Mouse (Mus musculus) gastrocnemius, postnatal 4 days (tissue): Measurements from ENCODE around the gene Cpne2. TPM values are rescaled to one million over a fixed set of nuclear protein-coding genes. Genes with fewer than 3 reads are reported as not detected.

Experiments used
- DNase-seq, 2 experiments: peaks; one replicate each; pipeline ENCODE4 v3.0.0; 2021 to 2022; ENCODE audit warnings: low spot score in 2 of 2, mixed read lengths in 2 of 2
- long read RNA-seq, 2 experiments: library from polyadenylated mRNA; stranded (forward); transcript quantifications; one replicate each; pipeline ENCODE4 v2.0.0; 2021
- total RNA-seq, 2 experiments: library from RNA; stranded (reverse); gene quantifications; 2 replicates each; pipeline ENCODE4 v1.2.3; 2021

Cpne2 gene
- total RNA-seq: 10 to 100 TPM; 20.1 to 27.0 TPM
- long read RNA-seq, experiment 1, transcript Cpne2-201 (16 exons, 2,342 nt): major isoform, 15 of 17 reads
- long read RNA-seq, experiment 1, partial matches to known transcripts: 0 of 17 reads
- long read RNA-seq, experiment 1, other reads (novel, unspliced or antisense): 2 of 17 reads
- long read RNA-seq, experiment 2, transcript Cpne2-201 (16 exons, 2,342 nt): major isoform, 23 of 33 reads
- long read RNA-seq, experiment 2, partial matches to known transcripts: 5 of 33 reads
- long read RNA-seq, experiment 2, other reads (novel, unspliced or antisense): 5 of 33 reads

DNA sequence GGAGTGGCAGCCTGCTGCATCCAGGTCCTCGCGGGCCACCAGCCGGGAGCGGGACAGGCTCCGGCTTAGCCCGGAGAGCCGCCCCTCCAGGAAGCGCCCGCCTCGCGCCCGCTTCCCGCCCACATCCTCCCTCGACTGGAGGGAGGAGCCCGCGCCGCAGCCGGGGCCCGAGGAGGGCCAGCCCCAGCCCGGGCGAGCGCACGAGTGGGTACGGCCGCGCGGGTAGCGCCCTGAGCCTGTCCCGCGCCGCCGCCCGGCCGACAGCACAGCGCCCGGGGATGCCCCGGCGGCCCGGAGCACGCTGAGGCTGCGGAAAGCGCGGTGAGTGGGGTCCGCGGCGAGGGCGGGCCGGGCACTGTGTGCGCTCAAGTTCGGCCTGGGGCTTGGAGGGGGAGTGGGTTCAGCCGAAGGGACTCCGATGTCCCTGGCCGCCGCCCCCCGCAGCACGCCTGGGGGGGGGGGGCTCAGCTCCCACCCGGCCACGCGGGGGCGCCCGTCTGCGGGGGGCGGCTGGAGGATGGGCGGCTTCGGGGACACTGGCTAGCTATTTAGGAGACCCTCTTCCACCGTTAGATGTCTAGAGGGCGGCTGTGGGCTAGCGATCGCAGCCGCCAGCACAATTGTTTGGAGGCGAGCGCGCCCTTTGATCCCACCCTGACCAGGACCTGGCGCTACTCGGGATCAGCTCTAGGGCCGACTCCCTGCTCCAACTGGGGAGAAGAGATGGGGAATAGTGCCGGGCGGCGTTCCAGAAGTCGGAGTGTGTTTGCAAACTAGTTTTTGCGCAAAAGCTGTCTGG lies at the start of gene Cpne2:
Gene Cpne2 (plus strand): TSS at position 118 of the 799 bp plus-strand sequence.
- DNase-seq: peak; percentile 58 to 72

- DNase-seq: peak in 1 of 2 experiments; percentile 9
Measured at GRCm38 (mm10) chr8:94485288-94485687, 47.5 kb upstream of the Cpne2 start.

DNA sequence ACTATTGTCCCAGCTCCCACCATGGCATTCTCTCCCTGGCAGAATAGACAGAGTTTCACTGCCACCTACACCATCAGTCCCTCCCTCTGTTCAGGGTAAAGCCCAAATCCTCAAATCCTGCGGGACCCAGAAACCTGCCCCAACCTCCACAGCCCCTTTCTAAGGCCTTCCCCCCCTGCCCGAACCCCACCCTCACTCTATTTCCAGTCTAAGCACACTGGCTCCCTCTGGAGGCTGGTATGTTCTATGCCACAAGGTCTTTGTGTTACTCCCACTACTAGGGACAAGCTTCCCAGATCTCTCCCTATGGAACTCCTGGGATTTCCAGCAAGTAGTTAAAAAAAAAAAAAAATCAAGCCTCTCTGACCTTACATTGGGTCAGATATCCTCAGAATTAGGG lies 46.9 kb upstream of the Cpne2 start:
- peak; percentile 17 to 43 for DNase-seq

DNA sequence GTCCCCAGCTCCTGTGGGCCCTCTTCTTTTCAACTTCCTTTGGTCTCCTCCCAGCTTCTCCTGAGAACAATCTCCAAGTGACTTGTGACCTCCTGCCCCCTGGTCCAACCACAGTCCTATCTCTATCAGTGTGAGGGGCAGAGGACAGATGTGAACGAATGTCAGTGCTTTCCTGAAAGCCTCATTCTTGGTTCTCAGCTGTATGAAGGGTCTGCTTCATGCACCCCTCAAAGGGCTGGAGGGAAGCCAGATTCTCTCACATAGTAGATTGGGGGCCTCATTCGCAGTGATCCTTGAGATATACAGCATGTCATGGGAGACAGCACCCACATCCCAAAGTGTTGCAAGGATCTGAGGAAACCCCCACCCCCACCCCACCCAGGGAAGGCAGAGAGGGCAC lies 44.8 kb upstream of the Cpne2 start:
- DNase-seq: no peak

DNA sequence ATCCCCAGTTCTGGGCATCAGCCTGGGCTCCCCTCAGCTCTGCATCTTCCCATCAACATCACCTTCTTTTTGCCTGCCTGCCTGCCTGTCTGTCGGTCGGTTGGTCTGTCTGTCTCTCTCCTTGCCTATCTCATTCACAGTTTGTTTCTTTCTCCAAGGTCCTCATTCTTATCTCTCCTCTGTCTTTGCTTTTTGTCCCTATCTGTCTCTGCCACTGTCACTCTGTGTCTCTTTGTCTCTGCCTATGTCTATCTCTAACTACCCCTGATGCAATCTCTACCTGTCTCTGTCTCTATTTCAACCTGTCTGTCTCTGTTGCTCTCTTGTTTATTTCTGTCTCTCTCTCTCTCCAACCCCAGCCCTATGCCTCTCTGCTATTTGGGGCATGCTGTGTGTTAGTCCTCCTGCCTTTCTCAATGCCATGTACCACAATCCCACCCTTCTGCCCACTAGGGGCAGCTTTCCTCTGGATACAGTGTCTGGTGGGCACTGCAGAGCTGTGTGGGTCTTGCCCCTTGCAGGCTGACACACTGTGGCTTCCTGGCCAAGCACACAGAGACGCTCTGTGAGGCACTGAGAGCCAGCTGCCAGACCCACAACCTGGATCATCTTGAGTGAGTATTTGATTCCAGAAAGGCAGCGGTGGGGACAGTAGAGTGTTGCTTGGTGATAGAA lies 42.8 kb upstream of the Cpne2 start:
- DNase-seq: no peak

DNA sequence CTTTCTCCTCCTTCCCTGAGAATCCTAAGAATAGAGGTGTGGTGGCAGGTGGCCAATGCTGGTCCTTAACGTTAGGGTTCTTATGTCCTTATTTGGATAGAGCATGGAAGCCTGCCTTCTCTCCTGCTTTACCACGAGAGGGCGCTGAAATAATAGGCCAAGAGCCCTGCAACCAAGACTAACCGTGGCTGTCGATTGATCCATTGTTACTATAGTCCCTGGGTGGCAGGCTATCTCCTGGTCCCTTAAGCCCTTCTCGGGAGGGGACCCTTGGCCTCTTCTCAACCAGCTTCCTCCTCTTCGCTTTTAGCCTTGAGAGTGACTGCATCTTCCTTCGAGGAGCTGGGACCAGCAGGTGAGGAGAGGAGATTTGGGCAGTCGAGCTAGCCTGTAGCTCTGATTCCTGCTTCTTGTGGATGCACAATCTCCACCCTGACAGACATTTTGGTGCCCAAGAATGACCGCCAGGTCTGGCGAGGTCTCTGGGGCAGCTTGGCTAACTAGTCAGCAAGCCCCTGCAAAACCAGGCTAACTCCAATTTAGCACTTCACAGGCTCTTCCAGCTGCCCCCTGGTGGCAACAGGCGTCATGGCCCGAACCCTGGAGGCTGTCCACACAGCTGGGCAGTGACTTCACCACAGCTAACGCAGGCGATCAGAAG lies 40.6 kb upstream of the Cpne2 start:
- DNase-seq: peak; percentile 49 to 81

- DNase-seq: no peak
Measured at GRCm38 (mm10) chr8:94493240-94493639, 39.5 kb upstream of the Cpne2 start.

- no peak for DNase-seq
Measured at GRCm38 (mm10) chr8:94515430-94516208, 17.2 kb upstream of the Cpne2 start.

DNA sequence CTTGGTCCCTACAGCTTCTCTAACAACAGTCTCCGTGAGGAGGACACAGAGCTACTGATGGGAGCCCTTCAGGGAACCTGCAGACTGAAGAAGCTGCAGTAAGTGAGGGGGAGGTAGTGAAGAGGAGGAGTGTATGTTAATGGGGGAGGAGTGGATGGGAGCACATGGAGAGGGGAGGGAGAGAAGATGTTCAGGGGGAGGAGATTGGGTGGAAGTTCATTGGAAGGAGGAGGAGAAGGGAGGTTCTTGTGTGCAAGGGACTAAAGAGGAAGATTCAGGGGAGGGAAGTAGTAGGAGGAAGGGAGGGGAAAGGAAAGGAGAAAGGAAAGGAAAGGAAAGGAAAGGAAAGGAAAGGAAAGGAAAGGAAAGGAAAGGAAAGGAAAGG lies 16.6 kb upstream of the Cpne2 start:
- DNase-seq: no peak

GRCm38 (mm10) chr8:94516766-94517165 lies 16.0 kb upstream of the Cpne2 start:
- no peak for DNase-seq

- no peak for DNase-seq
Measured at GRCm38 (mm10) chr8:94518331-94518730, 14.5 kb upstream of the Cpne2 start.

DNA sequence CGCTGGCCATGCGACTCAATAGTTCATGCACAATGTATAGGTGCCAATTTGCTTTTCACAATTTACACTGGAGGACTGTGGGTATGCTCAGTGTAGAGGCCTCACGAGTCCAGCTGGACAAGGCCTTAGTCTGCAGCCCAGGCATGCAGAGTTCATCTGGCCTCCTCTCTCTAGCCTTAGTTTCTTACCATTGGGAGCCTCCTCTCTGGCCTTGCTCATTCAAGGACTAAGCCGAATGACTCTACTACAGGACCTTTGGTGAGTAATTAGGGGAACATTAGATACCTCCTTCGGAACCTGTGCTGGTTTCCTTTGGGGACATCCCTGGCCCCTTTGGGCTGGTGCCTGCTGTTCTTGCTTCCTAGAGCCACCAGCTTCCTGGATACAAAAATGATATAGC lies 13.8 kb upstream of the Cpne2 start:
- DNase-seq: no peak

GRCm38 (mm10) chr8:94521481-94521880 lies 11.3 kb upstream of the Cpne2 start:
- DNase-seq: no peak

- DNase-seq: no peak
Measured at GRCm38 (mm10) chr8:94522482-94522881, 10.3 kb upstream of the Cpne2 start.

GRCm38 (mm10) chr8:94524554-94524953 lies 8.2 kb upstream of the Cpne2 start:
- no peak for DNase-seq

GRCm38 (mm10) chr8:94527178-94527577 lies 5.6 kb upstream of the Cpne2 start:
- DNase-seq: no peak

GRCm38 (mm10) chr8:94528245-94528644 lies 4.5 kb upstream of the Cpne2 start:
- DNase-seq: no peak

DNA sequence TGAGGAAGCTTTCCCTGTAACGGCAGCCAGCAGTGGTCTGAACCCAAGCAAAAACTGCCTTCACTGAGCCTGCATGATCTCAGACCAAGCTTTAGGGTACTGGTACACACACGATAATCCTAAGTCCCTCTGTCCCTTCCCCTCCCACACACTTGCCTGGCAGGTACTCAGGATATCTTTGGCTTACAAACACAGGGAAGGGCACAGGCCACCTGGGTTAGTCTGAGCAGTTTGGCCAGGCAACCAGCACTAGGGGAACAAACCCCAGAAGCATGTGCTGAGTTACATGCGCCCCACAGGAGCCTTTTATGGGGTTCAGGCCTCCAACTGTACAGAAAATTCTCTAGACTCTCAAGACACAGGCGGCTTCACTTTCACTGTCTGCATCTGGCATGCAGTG lies 2.9 kb upstream of the Cpne2 start:
- no peak for DNase-seq

DNA sequence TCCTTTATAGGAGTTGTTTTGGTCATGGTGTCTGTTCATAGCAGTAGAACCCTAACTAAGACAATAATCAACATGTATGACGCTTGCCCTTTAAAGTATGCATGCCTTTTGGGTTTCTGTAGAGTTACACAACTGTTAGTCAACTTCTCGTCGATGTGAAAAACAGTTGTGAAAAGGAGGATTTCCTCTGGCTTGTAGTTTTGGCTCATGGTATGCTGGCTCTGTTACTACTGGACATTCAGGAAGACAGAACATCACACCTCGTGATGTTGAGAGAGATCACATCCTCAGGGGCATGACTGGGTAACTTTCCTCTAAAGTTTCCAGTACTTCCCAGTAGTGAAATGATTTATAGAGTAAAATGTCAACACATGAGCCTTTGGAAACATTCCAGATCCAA lies 2.1 kb upstream of the Cpne2 start:
- DNase-seq: no peak

GRCm38 (mm10) chr8:94532000-94532399 lies 790 bp upstream of the Cpne2 start:
- no peak for DNase-seq

DNA sequence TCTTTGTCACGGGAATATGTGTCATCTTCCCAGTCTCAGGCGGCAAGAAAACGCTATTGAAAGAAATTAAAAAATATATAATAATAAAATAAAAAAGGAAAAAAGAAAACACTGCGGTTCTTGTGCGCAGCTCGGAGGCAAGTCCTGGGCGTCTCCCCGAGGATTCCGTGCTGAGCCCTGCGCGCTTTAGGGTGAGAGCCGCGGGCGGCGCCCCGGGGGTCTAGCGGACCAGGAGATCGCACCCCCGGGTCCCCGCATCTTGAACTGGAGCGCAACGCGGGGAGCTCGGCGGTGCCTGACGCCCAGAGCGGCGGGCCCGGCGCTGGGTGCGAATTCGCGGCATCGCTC lies 291 bp upstream of the Cpne2 start:
- DNase-seq: no peak
